Mouse (Mus musculus) kidney, postnatal 25 days (tissue): ENCODE results near the gene Ppfibp1.

Source experiments
- DNase-seq, 2 experiments: peaks; one replicate each; pipeline ENCODE4 v3.0.0; 2021; ENCODE audit warnings: mixed read lengths in 2 of 2

Gene Ppfibp1

DNA sequence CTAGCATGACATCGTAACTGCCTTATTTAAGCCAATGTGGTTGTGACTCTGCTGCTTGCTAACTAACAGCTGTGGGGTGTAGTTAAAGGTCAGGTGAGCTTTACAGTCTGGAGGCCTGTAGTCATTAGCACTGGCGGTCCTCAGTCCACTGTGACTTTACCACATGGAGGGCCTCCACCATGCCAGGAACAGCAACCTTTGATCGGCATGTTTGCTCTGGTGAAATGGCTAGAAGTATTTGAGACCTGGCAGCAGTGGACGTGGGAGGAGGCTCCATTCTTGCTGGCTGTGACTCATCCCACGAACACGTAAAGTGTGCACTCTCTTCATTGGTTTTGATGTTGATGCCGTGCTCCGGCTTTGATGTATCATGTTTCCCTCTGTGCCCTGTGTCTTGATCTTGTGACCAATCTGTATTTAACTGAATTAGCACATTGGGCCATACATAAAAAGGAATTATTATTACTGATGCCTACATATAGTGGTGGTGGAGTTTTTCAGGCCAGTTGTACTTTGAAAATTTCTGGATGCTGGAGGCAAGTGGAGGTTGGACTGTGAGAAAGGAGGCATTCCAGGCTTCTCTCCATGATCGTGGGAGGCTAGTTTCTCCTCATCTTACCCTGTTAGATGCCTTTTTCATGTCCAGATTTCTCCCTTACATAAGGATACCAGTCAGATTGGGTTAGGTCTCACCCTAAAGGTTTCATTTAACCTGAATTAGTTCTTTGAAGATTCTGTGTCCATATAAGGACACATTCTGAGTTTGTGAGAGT is 71.8 kb downstream of the Ppfibp1 start:
- DNase-seq: peak; percentile 39 to 55

DNA sequence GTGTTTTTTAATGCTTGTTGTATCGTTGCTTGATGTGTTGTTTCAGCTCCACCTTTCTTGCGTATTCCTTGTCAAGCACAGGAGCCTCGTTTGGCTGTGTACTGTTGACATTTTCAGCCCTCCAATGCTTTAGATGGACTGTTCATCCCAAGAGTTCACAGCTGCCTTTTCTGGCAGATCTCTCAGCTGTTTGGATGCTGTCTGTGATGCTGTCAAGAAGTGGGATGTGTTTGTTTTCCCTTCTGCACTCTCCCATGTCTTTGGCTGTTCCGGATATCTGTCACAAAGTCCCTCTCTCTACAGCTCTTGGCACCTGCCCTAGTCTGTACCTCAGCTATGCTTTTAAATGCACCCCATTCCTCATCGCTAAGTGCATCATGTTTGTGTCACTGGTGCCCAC is 72.7 kb downstream of the Ppfibp1 start:
- DNase-seq: no peak

GRCm38 (mm10) chr6:146961832-146962481 is 73.7 kb downstream of the Ppfibp1 start:
- no peak for DNase-seq

- DNase-seq: no peak
Measured at GRCm38 (mm10) chr6:146963396-146964150, 75.3 kb downstream of the Ppfibp1 start.

DNA sequence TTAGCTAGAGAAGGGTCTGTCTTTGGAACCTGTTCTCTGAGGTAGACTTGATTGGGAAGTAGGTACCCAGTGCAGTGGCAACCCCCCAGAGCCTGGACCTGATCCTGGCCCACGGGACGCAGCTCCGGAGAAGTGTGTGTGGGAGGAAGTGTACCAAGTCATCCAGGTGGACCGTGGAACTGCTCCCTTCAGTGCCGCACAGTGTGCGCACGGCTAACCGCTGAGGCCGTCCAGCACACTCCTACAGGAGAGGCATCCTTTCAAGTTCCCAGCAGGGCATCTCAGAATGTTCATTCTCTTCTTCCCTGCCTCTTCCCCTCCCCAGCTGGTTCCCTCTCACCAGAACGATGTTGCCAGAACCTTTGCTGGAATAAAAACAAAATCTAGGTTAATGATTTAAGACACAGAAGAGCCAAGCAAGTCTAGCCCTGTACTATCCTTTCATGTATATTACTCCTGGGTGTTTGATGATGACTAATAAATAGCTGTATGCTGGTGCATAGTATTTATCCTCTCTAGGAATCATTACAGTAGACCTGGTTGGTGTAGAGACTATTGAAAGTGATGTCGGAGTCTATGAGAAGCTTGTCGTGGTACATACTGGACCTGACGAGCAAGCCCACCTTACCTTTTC is 77.0 kb downstream of the Ppfibp1 start:
- no peak for DNase-seq

GRCm38 (mm10) chr6:146966446-146967019 is 78.2 kb downstream of the Ppfibp1 start:
- DNase-seq: peak in 1 of 2 experiments; percentile 48

DNA sequence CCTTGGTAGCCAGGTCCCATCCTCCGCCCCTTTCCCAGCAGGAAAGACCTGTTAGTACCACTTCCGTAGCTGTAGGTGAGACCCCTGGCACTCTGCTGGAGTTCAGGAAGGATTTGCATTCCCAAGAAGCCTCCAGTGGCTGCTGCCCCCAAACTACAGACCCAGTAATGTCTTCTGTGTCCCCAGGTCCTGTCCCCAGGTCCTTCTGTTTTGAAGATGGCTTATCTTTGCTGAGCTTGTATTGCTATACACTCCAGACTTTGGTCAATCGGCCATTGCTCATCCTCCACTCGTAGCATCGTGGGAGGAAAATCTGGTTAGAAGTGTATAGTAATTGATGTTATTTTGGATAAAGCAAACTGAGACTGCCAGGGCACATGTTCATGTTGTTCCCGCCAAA is 79.5 kb downstream of the Ppfibp1 start:
- no peak for DNase-seq

- peak in 1 of 2 experiments; percentile 45 for DNase-seq
Measured at GRCm38 (mm10) chr6:146970811-146971210, 82.5 kb downstream of the Ppfibp1 start.

DNA sequence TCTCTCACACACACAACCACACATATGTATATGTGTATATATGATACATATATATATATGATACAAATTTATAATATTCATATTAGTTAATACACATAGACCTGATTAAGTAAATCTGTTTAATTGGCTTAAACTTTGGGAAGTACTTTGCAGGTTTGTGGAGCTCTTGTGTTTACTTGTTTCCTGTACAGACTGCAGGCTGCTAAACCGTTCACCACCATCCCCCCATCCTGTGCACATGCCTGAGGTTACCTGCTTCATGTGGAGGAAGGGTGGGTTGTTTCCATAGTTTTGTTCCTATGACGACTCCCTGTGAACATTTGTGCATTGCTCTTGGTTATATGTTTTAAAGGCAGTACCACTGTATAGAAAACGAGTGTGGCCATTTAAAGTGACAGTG is 83.1 kb downstream of the Ppfibp1 start:
- no peak for DNase-seq

DNA sequence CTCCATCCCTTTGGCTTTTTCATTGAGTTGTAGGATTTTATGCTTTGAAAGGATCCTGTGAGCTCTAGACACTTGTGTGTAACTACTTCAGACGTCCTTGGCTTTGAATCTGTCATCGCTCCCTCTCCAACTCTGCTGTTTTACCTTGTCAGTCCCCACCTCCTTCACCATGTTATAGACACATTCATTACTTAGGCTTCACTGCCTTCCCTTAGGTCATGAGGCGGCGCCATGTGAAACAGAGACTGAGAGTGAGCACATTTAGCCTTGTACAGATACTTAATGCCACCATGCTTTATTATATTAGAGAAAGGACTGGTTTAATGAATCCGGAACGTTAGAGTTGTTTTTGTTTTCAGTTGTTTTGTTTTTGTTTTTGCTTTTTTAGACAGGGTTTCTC is 83.7 kb downstream of the Ppfibp1 start:
- no peak for DNase-seq

DNA sequence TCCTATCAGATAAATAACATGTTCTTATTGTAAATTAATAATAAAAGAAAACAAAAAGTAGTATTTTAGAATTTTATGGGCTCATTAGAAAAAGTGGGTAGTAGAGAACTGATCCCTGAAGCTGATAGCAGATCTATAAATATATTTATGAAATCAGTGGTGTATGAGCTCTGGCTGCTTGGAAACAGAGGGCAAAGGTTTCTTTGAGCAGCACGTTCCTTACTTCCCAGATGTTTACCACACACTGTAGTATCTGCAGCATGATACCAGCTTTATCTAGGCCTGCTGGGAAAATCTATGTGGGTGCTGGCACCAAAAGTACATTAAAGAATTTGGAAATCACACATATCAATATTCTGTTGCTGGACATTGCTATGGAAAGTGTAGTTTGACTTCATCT is 84.5 kb downstream of the Ppfibp1 start:
- DNase-seq: no peak

GRCm38 (mm10) chr6:146973406-146973805 is 85.1 kb downstream of the Ppfibp1 start:
- no peak for DNase-seq

GRCm38 (mm10) chr6:146973830-146974229 is 85.5 kb downstream of the Ppfibp1 start:
- DNase-seq: no peak

DNA sequence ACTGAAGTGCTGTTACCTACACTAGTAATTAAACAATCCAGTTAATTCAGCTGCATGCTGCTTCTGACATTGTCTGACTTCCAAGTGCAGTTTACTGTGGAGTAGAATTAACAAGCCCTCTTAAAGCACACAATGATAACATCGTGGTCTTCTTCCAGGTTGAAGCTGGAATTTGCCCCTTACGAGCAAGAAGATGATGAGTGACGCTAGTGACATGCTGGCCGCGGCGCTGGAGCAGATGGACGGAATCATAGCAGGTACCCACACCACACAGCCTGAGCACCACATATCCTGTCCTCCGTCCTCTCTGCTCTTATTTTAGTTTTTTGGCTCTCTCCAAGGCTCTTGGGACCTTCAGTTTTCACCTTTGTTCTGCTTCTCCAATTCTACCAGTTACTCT is 88.2 kb downstream of the Ppfibp1 start:
- no peak for DNase-seq

DNA sequence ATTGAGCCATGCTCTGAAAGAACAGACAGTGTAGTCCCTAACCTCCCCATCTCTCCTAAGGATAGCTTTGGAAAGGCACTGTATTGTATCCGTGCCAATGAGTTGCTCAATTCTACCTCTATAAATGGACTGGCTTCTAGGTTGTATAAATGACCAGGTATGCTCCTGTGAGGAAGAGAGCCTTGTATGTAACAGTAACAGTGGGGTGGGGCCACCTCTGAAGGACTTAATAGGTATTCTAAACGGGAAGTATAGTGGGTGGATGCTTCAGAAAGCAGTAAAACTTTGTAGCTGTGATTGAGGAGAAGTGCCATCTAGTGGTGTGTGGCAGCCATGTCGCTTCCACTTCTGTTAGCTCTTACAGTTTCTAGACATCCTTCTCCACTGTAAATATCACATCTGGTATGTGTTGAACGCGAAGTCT is 90.4 kb downstream of the Ppfibp1 start:
- DNase-seq: peak; percentile 47 to 58

GRCm38 (mm10) chr6:146979115-146979744 is 90.9 kb downstream of the Ppfibp1 start:
- peak; percentile 49 to 75 for DNase-seq

DNA sequence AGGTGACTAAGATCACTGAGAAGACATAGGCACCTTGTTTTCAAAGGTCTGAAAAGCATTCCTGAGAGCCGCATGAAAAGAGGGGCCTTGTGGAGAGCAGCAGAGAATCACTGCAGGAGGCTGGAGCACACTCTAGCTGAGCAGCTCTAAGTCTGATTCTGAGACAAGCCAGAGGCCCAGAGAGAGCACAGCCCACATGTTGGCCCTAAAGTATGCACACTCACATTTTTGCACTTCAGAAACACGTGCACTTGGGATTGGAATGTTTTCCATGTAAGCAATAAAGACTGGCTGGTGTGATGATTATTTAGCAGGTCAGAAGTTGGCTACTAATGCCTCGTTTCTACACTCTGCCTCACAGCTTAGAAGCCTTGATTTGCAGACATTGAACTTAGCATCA is 91.7 kb downstream of the Ppfibp1 start:
- DNase-seq: peak; percentile 18 to 62

DNA sequence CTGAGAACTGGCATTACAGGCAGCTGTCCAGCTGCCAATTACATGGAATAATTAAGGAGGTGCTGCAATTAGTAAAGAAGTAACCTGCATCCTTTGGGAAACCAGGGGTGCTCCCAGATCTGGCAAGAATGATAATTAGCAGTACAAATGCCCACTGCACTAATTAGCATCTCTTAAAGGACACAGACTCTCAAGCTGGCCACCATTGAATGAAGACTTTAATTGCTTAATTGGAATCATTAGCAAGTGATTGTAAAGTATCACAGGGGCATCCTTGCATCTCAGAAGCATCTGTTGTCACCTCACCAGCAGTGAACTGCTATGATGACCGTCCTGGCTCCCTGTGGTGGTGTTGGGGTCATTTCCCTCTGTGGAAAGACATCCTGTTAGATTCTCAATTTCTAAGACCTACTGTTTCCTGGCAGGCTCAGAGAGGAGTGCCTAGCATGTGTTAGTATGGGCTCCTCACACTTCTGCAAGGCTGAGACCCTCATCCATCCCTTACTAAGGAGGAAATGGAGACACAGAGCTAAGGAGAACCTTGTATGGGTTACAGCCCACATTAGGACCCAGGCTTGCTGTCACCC is 93.1 kb downstream of the Ppfibp1 start:
- no peak for DNase-seq

DNA sequence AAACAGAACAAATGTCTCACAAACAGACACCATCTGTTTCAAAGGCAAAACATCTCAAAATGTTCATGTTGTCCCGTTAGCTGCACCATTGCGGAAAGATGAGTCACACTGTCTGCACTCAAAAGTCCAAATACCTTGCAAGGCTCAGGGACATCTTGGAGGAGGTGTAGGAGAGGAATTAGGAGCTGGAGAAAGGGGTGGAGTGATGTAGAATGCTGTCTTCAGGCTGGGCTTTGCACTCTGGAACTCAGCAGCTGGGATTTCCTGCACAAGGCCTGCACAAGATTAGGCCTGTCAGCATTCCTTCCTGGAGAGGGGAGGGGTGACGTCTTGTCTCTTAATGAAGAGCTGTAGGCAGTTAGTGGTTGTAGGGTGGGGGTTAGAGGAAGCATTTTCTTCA is 96.3 kb downstream of the Ppfibp1 start:
- DNase-seq: no peak

DNA sequence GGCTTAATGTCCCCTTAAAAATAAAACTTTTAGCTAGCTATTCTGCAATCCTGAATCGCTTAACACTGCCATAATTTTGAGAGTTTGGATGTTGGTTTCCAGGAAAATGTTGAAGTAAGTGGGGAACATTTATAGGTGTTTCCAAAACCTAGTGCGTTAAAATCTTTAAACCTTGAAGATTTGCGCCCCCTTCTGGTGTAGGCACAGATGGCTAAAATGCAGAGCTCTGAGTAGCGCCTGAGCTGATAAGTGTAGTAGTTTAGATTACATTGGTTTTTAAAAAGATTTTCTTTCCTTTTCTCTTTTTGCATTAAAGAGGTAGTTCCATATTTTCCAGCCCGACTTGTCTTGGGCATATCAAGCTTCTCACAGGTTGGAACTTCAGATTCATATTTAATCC is 105.9 kb downstream of the Ppfibp1 start:
- peak; percentile 63 to 86 for DNase-seq

GRCm38 (mm10) chr6:146995391-146995790 is 107.1 kb downstream of the Ppfibp1 start:
- DNase-seq: no peak

GRCm38 (mm10) chr6:146995878-146996277 is 107.6 kb downstream of the Ppfibp1 start:
- no peak for DNase-seq
